Mouse (Mus musculus) stomach, postnatal 0 days (tissue): ENCODE data around the gene Slc3a2.

Experiments used
- CTCF ChIP-seq: IDR thresholded peaks from 2 replicates; pipeline ENCODE4 v1.5.1; 2016; ENCODE audit warnings: antibody characterized with exemption, low read depth, mild to moderate bottlenecking, moderate library complexity
- EP300 ChIP-seq: optimal IDR thresholded peaks from 2 replicates; pipeline ENCODE3; 2016; ENCODE audit warnings: antibody characterized with exemption

- TF ChIP-seq CTCF = no peak
- no peak for TF ChIP-seq EP300
Observed at GRCm38 (mm10) chr19:8663911-8664421, 59.2 kb downstream of the Slc3a2 start.
